Mouse (Mus musculus) liver, postnatal 0 days (tissue): ENCODE data around the gene Ezh1. TPM values are rescaled to one million over a fixed set of nuclear protein-coding genes. Genes with fewer than 3 reads are reported as not detected.

ENCODE experiments used
- ATAC-seq: fragments of 200-750 bp; cut with Nextera tagmentation; 2 replicates; pipeline ENCODE4 v1.8.0; 2017; ENCODE audit warnings: mild to moderate bottlenecking, moderate library complexity
- DNase-seq: peaks from one replicate; pipeline ENCODE4 v3.0.0-alpha.2; 2016
- H3K27ac ChIP-seq: fragments of 300-500 bp; sonication (generic); 2 replicates; pipeline ENCODE4 v1.5.1; 2014; ENCODE audit warnings: antibody characterized with exemption, moderate library complexity, mild to moderate bottlenecking, low read depth
- H3K27me3 ChIP-seq: fragments of 300-500 bp; sonication (generic); 2 replicates; pipeline ENCODE4 v1.6.1; 2014; ENCODE audit warnings: low read length, control low read depth, mixed read lengths; ENCODE audit not compliant: insufficient read depth
- H3K36me3 ChIP-seq: fragments of 300-500 bp; sonication (generic); replicated peaks from 2 replicates; pipeline ENCODE4 v1.6.1; 2014; ENCODE audit warnings: mild to moderate bottlenecking, control low read depth, low read length, moderate library complexity, mixed read lengths; ENCODE audit not compliant: insufficient read depth
- H3K4me1 ChIP-seq: fragments of 300-500 bp; sonication (generic); 2 replicates; pipeline ENCODE4 v1.6.1; 2014; ENCODE audit warnings: antibody characterized with exemption, mild to moderate bottlenecking, control low read depth; ENCODE audit not compliant: insufficient read depth
- H3K4me2 ChIP-seq: fragments of 300-500 bp; sonication (generic); 2 replicates; pipeline ENCODE4 v1.6.1; 2014; ENCODE audit warnings: low read depth, mild to moderate bottlenecking, low read length, moderate library complexity, mixed read lengths
- H3K4me3 ChIP-seq: fragments of 300-500 bp; sonication (generic); 2 replicates; pipeline ENCODE4 v1.5.1; 2014; ENCODE audit warnings: low read depth, low read length
- H3K9ac ChIP-seq: fragments of 300-500 bp; sonication (generic); replicated peaks from 2 replicates; pipeline ENCODE4 v1.6.1; 2014; ENCODE audit warnings: mild to moderate bottlenecking, moderate library complexity
- H3K9me3 ChIP-seq: fragments of 300-500 bp; sonication (generic); 2 replicates; pipeline ENCODE4 v1.6.1; 2016; ENCODE audit warnings: mild to moderate bottlenecking, control low read depth, low read length, mixed read lengths
- CTCF ChIP-seq: sonication (generic); IDR thresholded peaks from 2 replicates; pipeline ENCODE4 v1.5.1; 2016; ENCODE audit warnings: antibody characterized with exemption, low read depth
- EP300 ChIP-seq: IDR thresholded peaks from 2 replicates; pipeline ENCODE4 v1.6.1; 2016; ENCODE audit warnings: antibody characterized with exemption, low read depth, mild to moderate bottlenecking
- WGBS: fragments of 180-500 bp; shearing (Covaris S2); extraction: QIAGEN DNeasy Blood & Tissue Kit; methylation state at CpG from one replicate; pipeline ENCODE4 v1.1.7; 2014; ENCODE audit not compliant: insufficient replicate concordance; 5-methylcytosine and 5-hydroxymethylcytosine counted together
- polyA plus RNA-seq: library from polyadenylated mRNA; unstranded; fragments of >200 nt; fragmentation: Nextera tagmentation; extraction: Ambion mirVana; gene quantifications from 2 replicates; pipeline ENCODE4 v1.2.1, GENCODE M21; 2015

Ezh1 gene
- polyA plus RNA-seq, 1 experiment from 2014 or later: 5.0 TPM

DNA sequence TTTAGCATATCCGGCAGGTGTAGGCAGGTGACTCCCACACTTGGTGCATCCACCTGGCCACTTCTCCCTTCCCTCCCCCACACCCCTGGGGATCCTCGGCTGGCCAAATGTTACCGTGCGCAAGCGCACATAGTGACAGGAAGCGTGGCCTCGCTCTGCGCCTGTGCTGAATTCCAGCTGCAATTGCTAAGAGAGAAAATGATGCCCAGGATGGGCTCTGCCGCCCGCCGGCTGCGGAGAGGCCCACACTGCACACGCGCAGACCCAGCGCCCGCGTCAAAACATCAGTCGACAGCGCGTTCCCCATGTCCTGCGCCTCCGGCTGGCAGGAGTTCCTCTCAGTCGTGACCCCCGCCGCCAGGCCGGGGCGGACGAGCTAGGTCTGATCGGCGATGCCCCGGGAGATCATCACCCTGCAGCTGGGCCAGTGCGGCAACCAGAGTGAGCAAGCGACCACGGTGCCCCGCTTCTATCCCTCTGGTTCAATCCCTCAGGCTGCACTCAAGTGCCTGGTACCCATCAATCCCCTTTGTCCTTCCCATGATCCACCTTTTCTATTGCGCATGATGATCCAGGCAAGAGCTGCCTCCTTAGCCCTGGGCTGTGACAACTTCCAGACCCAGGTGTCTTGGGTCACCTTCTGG lies 70.4 kb downstream of the Ezh1 start, which contains the start of gene Tubg2:
Gene Tubg2, plus strand, starts transcription at position 180 of the 644 bp plus-strand sequence.
- WGBS: 2% methylated on average over 36 of the region's 36 CpGs
- Histone ChIP-seq H3K9ac (no peak within 1 kb of the TSS; the same call in 1 of the 2 replicates), H3K4me2 (peak within 1 kb of the TSS; percentile 57), H3K9me3 (no peaks in the 10 kb centered on the region), H3K27me3 (peaks cover 13% of the 10 kb centered on the region), H3K27ac (no peak within 1 kb of the TSS), H3K4me1 (peaks cover 3% of the 10 kb centered on the region; the same call in 1 of the 2 replicates), H3K4me3 (peak within 1 kb of the TSS; percentile 6; the same call in 1 of the 2 replicates), H3K36me3 (no peaks in the 10 kb centered on the region)
- TF ChIP-seq EP300 (no peak), CTCF (no peak)
- ATAC-seq (peak; percentile 51; the same call in 1 of the 2 replicates), DNase-seq (peak; percentile 47)

DNA sequence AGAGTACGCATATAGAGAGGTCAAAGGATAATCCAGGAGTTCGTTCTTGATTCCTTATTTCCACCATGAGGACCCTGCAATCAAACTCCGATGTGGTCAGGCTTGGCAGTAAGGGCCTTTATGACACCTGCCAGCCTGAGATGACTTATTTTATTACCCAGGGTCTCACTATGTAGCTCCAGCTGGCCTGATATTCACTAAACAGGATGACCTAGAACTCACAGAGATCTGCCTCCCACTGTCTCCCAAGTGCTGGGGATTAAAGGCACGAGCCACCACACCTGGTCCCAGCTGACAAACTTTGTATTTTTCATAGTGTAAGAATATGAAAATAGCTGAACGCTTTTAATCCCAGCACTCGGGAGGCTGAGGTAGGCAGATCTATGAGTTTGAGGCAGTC lies 71.1 kb downstream of the Ezh1 start:
- 67% methylated on average over 6 of the region's 6 CpGs for WGBS

DNA sequence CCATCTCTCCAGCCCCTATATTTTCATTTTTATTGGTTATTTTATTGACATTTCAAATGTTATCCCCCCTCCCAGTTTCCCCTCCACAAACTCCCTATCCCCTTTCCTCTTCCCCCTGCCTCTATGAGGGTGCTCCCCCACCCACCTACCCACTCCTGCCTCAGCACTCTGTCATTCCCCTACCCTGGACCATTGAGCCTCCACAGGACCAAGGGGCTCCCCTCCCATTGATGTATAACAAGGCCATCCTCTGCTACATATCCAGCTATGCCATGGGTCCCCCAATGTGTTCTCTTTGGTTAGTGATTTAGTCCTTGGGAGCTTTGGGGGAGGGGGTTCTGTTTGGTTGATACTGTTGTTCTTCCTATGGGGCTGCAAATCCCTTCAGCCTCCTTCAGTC lies 71.6 kb downstream of the Ezh1 start:
- peaks cover 13% of the 10 kb centered on the region for H3K27me3 ChIP-seq
- H3K9me3 ChIP-seq: no peaks in the 10 kb centered on the region
- TF ChIP-seq CTCF: no peak
- TF ChIP-seq EP300: no peak

More for the DNA sequence above, 71.1 kb downstream of the Ezh1 start:
- H3K4me3 ChIP-seq: no peak overlapping the region
- no peak for TF ChIP-seq CTCF
- TF ChIP-seq EP300: no peak
- H3K27ac ChIP-seq: no peak overlapping the region
- H3K36me3 ChIP-seq: no peaks in the 10 kb centered on the region
- no peaks in the 10 kb centered on the region for H3K9me3 ChIP-seq
- H3K4me1 ChIP-seq: peaks cover 3% of the 10 kb centered on the region; the same call in 1 of the 2 replicates
- no peak overlapping the region for H3K9ac ChIP-seq
- H3K27me3 ChIP-seq: peaks cover 13% of the 10 kb centered on the region
- no peak for DNase-seq
- no peak overlapping the region for H3K4me2 ChIP-seq
- ATAC-seq: no peak

DNA sequence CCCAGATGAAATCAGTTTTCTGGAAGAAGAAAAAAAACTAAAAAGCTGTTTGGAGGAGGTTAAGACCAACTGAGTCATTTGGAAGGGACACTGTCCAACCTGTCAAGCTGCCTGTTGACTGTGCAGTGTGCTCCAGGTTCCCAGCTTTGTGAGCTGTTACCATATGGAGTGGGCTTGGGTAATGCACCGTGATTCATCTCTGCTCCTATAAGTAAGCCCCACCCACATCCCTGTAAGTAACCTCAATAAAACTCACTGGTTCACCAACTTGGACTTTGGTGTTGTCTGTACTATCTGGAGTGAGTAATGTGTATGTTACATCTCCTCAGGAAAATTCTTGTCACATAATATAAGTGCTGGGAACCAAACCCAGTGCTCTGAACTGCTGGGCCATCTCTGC lies 73.4 kb downstream of the Ezh1 start:
- DNase-seq: no peak
- 67% methylated on average over 1 of the region's 1 CpGs for WGBS
- Histone ChIP-seq H3K4me2 (no peak overlapping the region), H3K36me3 (no peaks in the 10 kb centered on the region), H3K4me3 (no peak overlapping the region), H3K27me3 (peaks cover 13% of the 10 kb centered on the region), H3K9me3 (no peaks in the 10 kb centered on the region), H3K9ac (no peak overlapping the region), H3K27ac (no peak overlapping the region), H3K4me1 (peaks cover 3% of the 10 kb centered on the region; the same call in 1 of the 2 replicates)
- TF ChIP-seq EP300: no peak
- TF ChIP-seq CTCF: no peak
- ATAC-seq: no peak

More for the DNA sequence above, 71.6 kb downstream of the Ezh1 start:
- Histone ChIP-seq H3K4me2 (no peak overlapping the region), H3K36me3 (no peaks in the 10 kb centered on the region), H3K27ac (no peak overlapping the region), H3K9ac (no peak overlapping the region), H3K4me3 (no peak overlapping the region), H3K4me1 (peaks cover 3% of the 10 kb centered on the region; the same call in 1 of the 2 replicates)
- no peak for ATAC-seq
- no peak for DNase-seq

DNA sequence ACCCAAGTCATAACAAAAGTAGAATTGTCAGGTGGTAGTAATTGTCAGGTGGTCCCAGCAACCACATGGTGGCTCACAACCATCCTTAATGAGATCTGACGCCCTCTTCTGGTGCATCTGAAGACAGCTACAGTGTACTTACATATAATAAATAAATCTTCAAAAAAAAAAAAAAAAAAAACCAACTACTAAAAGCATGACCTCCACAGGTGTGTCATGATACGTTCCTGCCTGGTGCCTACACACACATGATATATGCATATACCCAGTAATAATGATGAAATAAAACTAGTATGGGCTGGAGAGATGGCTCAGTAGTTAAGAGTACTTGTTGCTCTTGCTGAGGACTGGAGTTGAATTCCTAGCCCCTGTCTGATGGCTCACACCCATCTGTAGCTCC lies 75.2 kb downstream of the Ezh1 start:
- Histone ChIP-seq H3K27ac (no peak overlapping the region), H3K4me1 (peaks cover 1% of the 10 kb centered on the region; the same call in 1 of the 2 replicates)

DNA sequence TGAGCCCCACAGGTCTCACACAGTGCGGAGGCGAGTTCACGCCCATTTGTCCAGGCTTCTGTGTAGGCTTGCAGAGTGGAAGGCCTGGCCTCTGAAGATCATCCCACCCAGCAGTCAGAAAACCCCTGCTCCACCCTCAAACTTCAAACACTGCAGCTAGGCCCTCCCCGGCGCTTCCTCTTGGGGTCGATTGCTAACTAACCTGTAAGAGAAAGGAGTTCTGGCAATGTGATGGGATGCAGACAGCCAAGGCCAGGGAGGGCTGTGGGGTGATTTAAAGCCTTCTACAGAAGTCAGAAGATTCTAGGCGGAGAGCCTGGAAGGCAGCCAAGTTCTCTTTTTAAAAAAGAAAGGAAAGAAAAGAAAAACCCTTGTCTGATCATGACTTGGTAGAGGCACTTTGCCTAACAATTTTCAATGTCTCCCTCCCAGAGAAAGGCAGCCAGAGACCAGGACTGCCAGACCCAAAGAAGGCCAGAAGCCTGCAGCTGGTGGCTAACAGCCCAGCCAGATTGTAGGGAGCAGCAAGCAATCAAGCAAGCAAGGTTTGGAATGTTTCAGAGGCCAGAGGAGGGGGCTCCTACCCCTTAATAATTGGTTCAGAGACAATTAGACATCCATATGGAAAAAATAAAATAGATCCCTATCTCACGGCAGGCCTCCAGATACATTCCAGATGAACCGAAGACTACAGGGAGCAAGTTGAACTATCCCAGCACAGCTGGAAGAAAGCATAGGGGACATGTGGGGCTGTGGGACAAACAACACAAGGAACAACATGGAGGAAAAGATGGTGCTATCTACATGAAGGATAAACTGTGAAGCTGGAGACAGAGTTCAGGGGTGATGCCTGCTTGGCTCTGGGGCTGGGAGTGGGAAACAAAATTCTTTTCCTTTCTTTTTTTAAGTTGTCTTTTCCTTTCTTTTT lies 76.8 kb downstream of the Ezh1 start:
- H3K27ac ChIP-seq: no peak overlapping the region
- DNase-seq (no peak), ATAC-seq (no peak)
- no peak overlapping the region for H3K9ac ChIP-seq
- no peaks in the 10 kb centered on the region for H3K9me3 ChIP-seq
- H3K27me3 ChIP-seq: 0 out of 2 replicates have a peak, but pooled peaks cover 2% of the 10 kb centered on the region
- WGBS: 56% methylated on average over 9 of the region's 9 CpGs
- no peaks in the 10 kb centered on the region for H3K4me1 ChIP-seq
- H3K36me3 ChIP-seq: no peaks in the 10 kb centered on the region
- no peak overlapping the region for H3K4me2 ChIP-seq
- no peak overlapping the region for H3K4me3 ChIP-seq
- TF ChIP-seq CTCF (no peak), EP300 (no peak)

More for the DNA sequence above, 75.2 kb downstream of the Ezh1 start:
- 48% methylated on average over 2 of the region's 2 CpGs for WGBS
- TF ChIP-seq EP300: no peak
- TF ChIP-seq CTCF: no peak
- Histone ChIP-seq H3K4me3 (no peak overlapping the region), H3K9me3 (no peaks in the 10 kb centered on the region), H3K4me2 (no peak overlapping the region), H3K9ac (no peak overlapping the region), H3K36me3 (no peaks in the 10 kb centered on the region), H3K27me3 (peaks cover 13% of the 10 kb centered on the region)
- DNase-seq: no peak
- no peak for ATAC-seq
